Mouse (Mus musculus) right cerebral cortex, adult 2 months (tissue): ENCODE results near the gene Cdk19.
"Not testable (repeated sequence)": the region's sequence is repeated elsewhere in the genome, so short reads cannot be mapped to it uniquely, and the experiment has no call there.

Experiments
- DNase-seq, 2 experiments: peaks; one replicate each; pipeline ENCODE4 v3.0.0; 2021 to 2022; ENCODE audit warnings: low spot score in 2 of 2

Gene Cdk19

GRCm38 (mm10) chr10:40521579-40521978 is 182.2 kb downstream of the Cdk19 start:
- DNase-seq, result peak in 1 of 2 experiments; percentile 57

GRCm38 (mm10) chr10:40523312-40523975 is 184.1 kb downstream of the Cdk19 start:
- DNase-seq, result no peak

- no peak for DNase-seq
Measured at GRCm38 (mm10) chr10:40524032-40524806, 184.9 kb downstream of the Cdk19 start.

GRCm38 (mm10) chr10:40524991-40525390 is 185.6 kb downstream of the Cdk19 start:
- peak; percentile 45 to 78 for DNase-seq

GRCm38 (mm10) chr10:40525616-40526155 is 186.3 kb downstream of the Cdk19 start:
- DNase-seq, result no peak

- peak in 1 of 2 experiments; percentile 22 for DNase-seq
Measured at GRCm38 (mm10) chr10:40526301-40526761, 187.0 kb downstream of the Cdk19 start.

GRCm38 (mm10) chr10:40526986-40527385 is 187.6 kb downstream of the Cdk19 start:
- DNase-seq, result no peak

GRCm38 (mm10) chr10:40527573-40527972 is 188.2 kb downstream of the Cdk19 start:
- no peak for DNase-seq

GRCm38 (mm10) chr10:40528668-40529067 is 189.3 kb downstream of the Cdk19 start:
- DNase-seq, result no peak

- peak; percentile 52 to 54 for DNase-seq
Measured at GRCm38 (mm10) chr10:40529617-40530016, 190.3 kb downstream of the Cdk19 start.

GRCm38 (mm10) chr10:40530661-40531060 is 191.3 kb downstream of the Cdk19 start:
- no peak for DNase-seq

- not testable (repeated sequence) for DNase-seq
Measured at GRCm38 (mm10) chr10:40532586-40532985, 193.2 kb downstream of the Cdk19 start.
